Mouse (Mus musculus) midbrain, postnatal 0 days (tissue): ENCODE data around the gene Lrrc57. TPM values are rescaled to one million over a fixed set of nuclear protein-coding genes. Genes with fewer than 3 reads are reported as not detected.

Experiments used
- ATAC-seq: fragments of 200-750 bp; cut with Nextera tagmentation; 2 replicates; pipeline ENCODE4 v1.8.0; 2017; ENCODE audit warnings: moderate number of reproducible peaks, mild to moderate bottlenecking, moderate TSS enrichment, moderate library complexity; ENCODE audit not compliant: low FRiP score
- DNase-seq: peaks from one replicate; pipeline ENCODE4 v3.0.0-alpha.2; 2015; ENCODE audit warnings: low spot score
- H3K27ac ChIP-seq: fragments of 300-500 bp; sonication (generic); 2 replicates; pipeline ENCODE4 v1.5.1; 2014; ENCODE audit warnings: low read depth, mild to moderate bottlenecking, low read length, mixed read lengths
- H3K27me3 ChIP-seq: fragments of 300-500 bp; sonication (generic); 2 replicates; pipeline ENCODE4 v1.6.1; 2014; ENCODE audit warnings: low read length, control low read depth, mixed read lengths; ENCODE audit not compliant: insufficient read depth
- H3K36me3 ChIP-seq: fragments of 300-500 bp; sonication (generic); 2 replicates; pipeline ENCODE4 v1.6.1; 2014; ENCODE audit warnings: low read length, control low read depth, mixed read lengths; ENCODE audit not compliant: insufficient read depth
- H3K4me1 ChIP-seq: fragments of 300-500 bp; sonication (generic); 2 replicates; pipeline ENCODE4 v1.6.1; 2014; ENCODE audit warnings: mild to moderate bottlenecking, control low read depth, antibody characterized with exemption, low read length, mixed read lengths; ENCODE audit not compliant: insufficient read depth
- H3K4me2 ChIP-seq: fragments of 300-500 bp; sonication (generic); 2 replicates; pipeline ENCODE4 v1.6.1; 2014; ENCODE audit warnings: low read depth, mild to moderate bottlenecking, low read length, mixed read lengths; ENCODE audit not compliant: poor library complexity, severe bottlenecking
- H3K4me3 ChIP-seq: fragments of 300-500 bp; sonication (generic); 2 replicates; pipeline ENCODE4 v1.5.1; 2014; ENCODE audit warnings: low read depth, mild to moderate bottlenecking, low read length, moderate library complexity
- H3K9ac ChIP-seq: fragments of 300-500 bp; sonication (generic); replicated peaks from 2 replicates; pipeline ENCODE4 v1.6.1; 2014; ENCODE audit warnings: mild to moderate bottlenecking, low read length, moderate library complexity, mixed read lengths; ENCODE audit not compliant: poor library complexity, severe bottlenecking
- H3K9me3 ChIP-seq: fragments of 300-500 bp; sonication (generic); 2 replicates; pipeline ENCODE4 v1.6.1; 2016; ENCODE audit warnings: low read length, control low read depth
- CTCF ChIP-seq: IDR thresholded peaks from 2 replicates; pipeline ENCODE4 v1.5.1; 2016; ENCODE audit warnings: antibody characterized with exemption, mild to moderate bottlenecking
- WGBS: fragments of 180-500 bp; shearing (Covaris S2); extraction: QIAGEN DNeasy Blood & Tissue Kit; methylation state at CpG from one replicate; pipeline ENCODE4 v1.1.7; 2014; 5-methylcytosine and 5-hydroxymethylcytosine counted together
- polyA plus RNA-seq: library from polyadenylated mRNA; unstranded; fragments of >200 nt; fragmentation: Nextera tagmentation; extraction: Ambion mirVana; gene quantifications from 2 replicates; pipeline ENCODE4 v1.2.1, GENCODE M21; 2015
- total RNA-seq: library from RNA; depleted of rRNA; stranded (reverse); fragments of >200 nt; gene quantifications from 2 replicates; pipeline ENCODE4 v1.2.3, GENCODE M21; 2014

The Lrrc57 gene
- total and polyA plus RNA-seq, 2 experiments from 2014 or later, result 22.7 to 44.9 TPM

DNA sequence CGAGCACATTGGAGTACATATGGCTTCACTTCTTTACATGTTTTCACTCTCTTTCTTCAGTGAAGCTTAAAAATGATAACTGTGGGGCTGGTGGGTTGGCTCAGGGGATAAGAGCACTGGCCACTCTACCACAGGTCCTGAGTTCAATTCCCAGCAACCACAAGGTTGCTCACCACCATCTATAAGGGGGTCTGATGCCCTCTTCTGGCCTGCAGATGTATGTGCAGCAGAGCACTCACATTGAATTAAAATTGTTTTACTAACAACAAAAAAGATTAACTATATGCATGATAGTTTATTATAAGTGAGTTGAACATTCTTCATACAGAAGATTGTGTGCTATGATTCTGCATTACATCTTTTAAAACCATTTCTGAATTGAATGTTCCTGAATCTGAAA, 10.2 kb upstream of the Lrrc57 start:
- peaks cover 20% of the 10 kb centered on the region for H3K36me3 ChIP-seq
- no peaks in the 10 kb centered on the region for H3K9me3 ChIP-seq
- TF ChIP-seq CTCF, result peak; percentile 27
- no peaks in the 10 kb centered on the region for H3K4me1 ChIP-seq
- H3K27me3 ChIP-seq, result no peaks in the 10 kb centered on the region
- 96% methylated on average over 1 of the region's 1 CpGs for WGBS
- no peak overlapping the region for H3K4me2 ChIP-seq
- H3K9ac ChIP-seq, result no peak overlapping the region
- DNase-seq (no peak), ATAC-seq (no peak)
- H3K27ac ChIP-seq, result no peak overlapping the region
- H3K4me3 ChIP-seq, result no peak overlapping the region

DNA sequence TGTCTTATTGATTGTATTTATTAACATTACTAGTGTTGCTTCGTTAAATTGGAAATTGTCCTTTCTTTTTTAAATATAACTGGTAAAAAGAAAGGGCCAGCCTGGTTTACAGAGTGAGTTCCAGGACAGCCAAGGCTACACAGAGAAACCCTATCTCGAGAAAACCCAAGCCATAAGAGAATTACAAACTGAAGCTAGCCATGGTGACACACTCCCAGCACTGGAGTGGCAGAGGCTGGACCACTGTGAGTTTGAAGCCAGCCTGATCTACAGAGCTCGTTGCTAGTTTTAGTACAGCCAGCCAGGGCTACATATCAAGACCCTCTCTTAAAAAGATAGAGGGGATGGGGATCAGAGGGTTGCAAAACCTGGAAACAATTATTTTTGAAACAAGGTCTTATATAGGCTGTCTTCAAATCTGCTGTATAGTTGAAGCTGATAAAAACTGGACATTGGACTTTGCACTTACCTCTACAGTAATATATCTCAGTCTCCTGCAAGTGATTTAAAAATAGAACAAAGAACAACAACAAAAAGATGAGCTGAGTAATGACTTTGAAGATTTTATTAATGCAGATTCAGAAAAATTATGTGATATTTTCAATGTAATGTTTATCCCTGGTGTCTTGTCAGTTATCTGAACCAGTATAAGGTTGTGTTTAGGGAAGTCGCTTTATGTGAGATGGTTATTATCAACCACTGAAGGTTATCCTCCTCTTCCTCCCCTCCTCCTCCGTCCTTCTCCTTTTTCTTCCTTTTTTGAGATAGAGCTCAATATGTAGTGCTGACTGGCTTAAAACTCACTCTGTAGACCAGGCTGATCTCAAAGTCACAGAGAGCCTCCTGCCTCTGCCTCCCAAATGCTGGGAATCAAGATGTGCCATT, 7.2 kb upstream of the Lrrc57 start:
- Histone ChIP-seq H3K4me3 (no peak overlapping the region), H3K4me1 (no peaks in the 10 kb centered on the region), H3K9ac (no peak overlapping the region), H3K9me3 (no peaks in the 10 kb centered on the region), H3K27me3 (no peaks in the 10 kb centered on the region), H3K36me3 (peaks cover 20% of the 10 kb centered on the region), H3K4me2 (no peak overlapping the region), H3K27ac (no peak overlapping the region)
- DNase-seq, result no peak
- ATAC-seq, result no peak
- 89% methylated on average over 5 of the region's 5 CpGs for WGBS
- no peak for TF ChIP-seq CTCF

DNA sequence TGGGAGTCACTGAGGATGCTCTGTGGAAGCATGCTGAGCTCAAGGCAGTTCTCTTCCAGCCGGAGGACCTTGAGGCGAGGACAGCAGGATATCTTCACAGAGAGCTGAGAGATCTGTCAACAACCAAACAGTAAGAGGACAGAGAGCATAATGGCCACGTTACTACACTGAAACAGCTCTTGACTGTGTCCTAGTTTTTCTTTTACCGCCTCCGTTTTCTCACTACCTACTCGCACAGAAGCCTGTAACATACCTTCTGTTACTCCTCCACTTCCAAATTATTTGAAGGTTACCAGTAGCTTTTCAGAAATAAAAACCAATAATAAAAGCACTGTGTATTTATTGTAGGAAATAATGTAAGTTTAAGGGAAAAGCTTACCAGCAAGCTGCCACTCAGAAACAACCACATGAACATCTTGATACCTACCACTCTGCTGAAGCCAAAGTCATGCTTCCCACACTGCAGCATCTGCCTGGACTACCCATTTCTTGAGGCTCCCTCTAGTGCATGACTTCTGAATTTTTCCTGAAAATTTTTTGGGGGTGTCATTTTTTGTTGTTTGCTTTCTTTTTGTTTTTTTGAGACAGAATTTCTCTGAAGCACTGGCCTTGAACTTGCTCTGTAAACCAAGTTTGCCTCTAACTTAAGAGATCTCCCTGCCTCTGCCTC, 3.2 kb downstream of the Lrrc57 start:
- Histone ChIP-seq H3K4me3 (no peak overlapping the region), H3K4me2 (no peak overlapping the region), H3K9me3 (no peaks in the 10 kb centered on the region), H3K9ac (no peak overlapping the region), H3K4me1 (no peaks in the 10 kb centered on the region; the same call in 1 of the 2 replicates), H3K36me3 (peaks cover 6% of the 10 kb centered on the region; the same call in 1 of the 2 replicates), H3K27me3 (no peaks in the 10 kb centered on the region), H3K27ac (no peak overlapping the region)
- TF ChIP-seq CTCF, result peak; percentile 61
- 89% methylated on average over 6 of the region's 6 CpGs for WGBS
- DNase-seq (no peak), ATAC-seq (no peak)

DNA sequence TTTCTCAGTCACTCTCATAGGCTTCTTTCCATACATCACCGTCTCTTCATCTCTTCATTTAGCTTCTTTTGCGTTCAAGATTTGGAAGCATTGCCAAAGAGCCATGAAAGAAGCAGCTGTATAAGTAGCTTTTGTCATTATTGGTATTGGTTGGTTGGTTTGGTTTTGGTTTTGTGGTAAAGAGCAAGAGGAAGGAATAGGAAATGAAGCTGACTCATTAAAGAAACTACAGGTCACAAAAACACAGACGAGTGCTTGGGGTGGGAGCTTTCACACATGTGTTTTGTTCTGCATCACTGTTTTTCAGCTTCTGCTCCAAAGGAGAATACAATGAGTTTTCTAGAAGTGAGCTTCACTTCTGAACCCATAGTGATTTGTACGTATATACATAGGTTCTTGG, 9.8 kb downstream of the Lrrc57 start:
- no peak overlapping the region for H3K9ac ChIP-seq
- H3K9me3 ChIP-seq, result no peaks in the 10 kb centered on the region
- DNase-seq (no peak), ATAC-seq (no peak)
- no peaks in the 10 kb centered on the region for H3K27me3 ChIP-seq
- no peak overlapping the region for H3K4me2 ChIP-seq
- no peaks in the 10 kb centered on the region for H3K4me1 ChIP-seq
- H3K4me3 ChIP-seq, result no peak overlapping the region
- TF ChIP-seq CTCF, result no peak
- H3K27ac ChIP-seq, result no peak overlapping the region
- peaks cover 23% of the 10 kb centered on the region for H3K36me3 ChIP-seq
- WGBS, result 90% methylated on average over 4 of the region's 4 CpGs

DNA sequence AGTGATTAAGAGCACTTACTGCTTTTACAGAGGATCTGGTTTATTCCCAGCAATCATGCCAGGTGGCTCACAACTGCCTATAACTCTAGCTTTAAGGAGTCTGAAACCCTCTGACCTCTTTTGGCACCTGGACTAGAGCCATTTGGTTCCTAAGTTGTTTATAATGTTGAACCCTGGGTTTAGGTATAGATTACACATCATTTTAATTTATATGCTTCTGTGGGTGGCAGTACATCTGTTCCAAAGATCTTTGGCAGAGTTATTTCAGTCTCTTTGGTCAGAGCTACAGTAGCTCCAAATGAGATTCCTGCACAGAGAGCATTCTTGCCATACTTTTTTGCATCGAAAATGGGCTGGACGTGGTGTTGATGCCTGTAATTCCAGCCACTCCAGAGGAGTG, 11.6 kb downstream of the Lrrc57 start:
- H3K36me3 ChIP-seq, result peaks cover 23% of the 10 kb centered on the region

DNA sequence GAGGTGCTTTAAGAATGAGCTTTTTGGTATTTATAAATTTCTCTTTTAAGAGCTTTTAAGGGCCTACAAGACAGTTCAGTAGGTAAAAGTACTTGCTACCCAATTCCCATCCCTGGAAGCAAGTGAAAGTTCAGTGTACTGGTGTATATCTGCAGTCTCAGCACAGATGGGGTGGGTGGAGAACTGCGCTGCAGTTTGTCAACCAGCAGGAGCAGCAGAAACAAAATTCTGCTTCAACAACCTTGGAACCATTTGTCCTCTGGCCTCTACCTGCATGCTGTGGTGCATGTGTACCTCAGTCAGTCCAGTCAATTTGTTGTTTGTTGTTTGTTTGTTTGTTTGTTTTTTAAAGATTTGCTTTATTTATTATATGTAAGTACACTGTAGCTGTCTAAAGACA, 17.1 kb downstream of the Lrrc57 start:
- H3K36me3 ChIP-seq, result peaks cover 18% of the 10 kb centered on the region
- 95% methylated on average over 1 of the region's 1 CpGs for WGBS
- H3K27ac ChIP-seq, result no peak overlapping the region
- TF ChIP-seq CTCF, result no peak
- no peak overlapping the region for H3K4me2 ChIP-seq
- no peak overlapping the region for H3K4me3 ChIP-seq
- H3K4me1 ChIP-seq, result no peaks in the 10 kb centered on the region
- ATAC-seq (no peak), DNase-seq (no peak)
- no peak overlapping the region for H3K9ac ChIP-seq
- no peaks in the 10 kb centered on the region for H3K9me3 ChIP-seq
- H3K27me3 ChIP-seq, result no peaks in the 10 kb centered on the region

More for the DNA sequence above, 11.6 kb downstream of the Lrrc57 start:
- no peaks in the 10 kb centered on the region for H3K27me3 ChIP-seq
- no peak for TF ChIP-seq CTCF
- H3K9ac ChIP-seq, result no peak overlapping the region
- no peak for ATAC-seq
- no peak overlapping the region for H3K27ac ChIP-seq
- WGBS, result 95% methylated on average over 2 of the region's 2 CpGs
- H3K4me2 ChIP-seq, result no peak overlapping the region
- no peak overlapping the region for H3K4me3 ChIP-seq
- H3K4me1 ChIP-seq, result no peaks in the 10 kb centered on the region
- DNase-seq, result no peak
- no peaks in the 10 kb centered on the region for H3K9me3 ChIP-seq
